Mouse (Mus musculus) cerebral cortex, adult 2 months (tissue): ENCODE results near the gene Mcm6.

Experiments used
- WGBS: fragments of 180-500 bp; shearing (Covaris S2); methylation state at CpG from one replicate; pipeline ENCODE4 v1.1.7; 2018; 5-methylcytosine and 5-hydroxymethylcytosine counted together

The Mcm6 gene

GRCm38 (mm10) chr1:128337708-128338320, 21.6 kb downstream of the Mcm6 start:
- 95% methylated on average over 13 of the region's 13 CpGs for WGBS

- WGBS, result 100% methylated on average over 1 of the region's 1 CpGs
These were observed 29.2 kb downstream of the Mcm6 start for GRCm38 (mm10) chr1:128330313-128330712.

- 83% methylated on average over 3 of the region's 3 CpGs for WGBS
These were observed 31.2 kb downstream of the Mcm6 start, which contains the start of gene Lct for GRCm38 (mm10) chr1:128328218-128328617. Gene Lct, minus strand, starts transcription at chr1:128328318.

- WGBS, result 91% methylated on average over 1 of the region's 1 CpGs
These were observed 32.3 kb downstream of the Mcm6 start for GRCm38 (mm10) chr1:128327165-128327564.

- WGBS, result 86% methylated on average over 2 of the region's 2 CpGs
These were observed 34.7 kb downstream of the Mcm6 start for GRCm38 (mm10) chr1:128324776-128325175.

GRCm38 (mm10) chr1:128323026-128323643, 36.3 kb downstream of the Mcm6 start:
- 88% methylated on average over 8 of the region's 8 CpGs for WGBS

- 84% methylated on average over 6 of the region's 6 CpGs for WGBS
These were observed 40.2 kb downstream of the Mcm6 start for GRCm38 (mm10) chr1:128319266-128319665.

GRCm38 (mm10) chr1:128314665-128315064, 44.8 kb downstream of the Mcm6 start:
- WGBS, result 80% methylated on average over 4 of the region's 4 CpGs

GRCm38 (mm10) chr1:128309043-128309442, 50.4 kb downstream of the Mcm6 start:
- WGBS, result 79% methylated on average over 3 of the region's 3 CpGs

GRCm38 (mm10) chr1:128303900-128304299, 55.6 kb downstream of the Mcm6 start:
- 40% methylated on average over 16 of the region's 16 CpGs for WGBS

- 61% methylated on average over 5 of the region's 5 CpGs for WGBS
These were observed 63.5 kb downstream of the Mcm6 start for GRCm38 (mm10) chr1:128295717-128296528.

GRCm38 (mm10) chr1:128295296-128295695, 64.2 kb downstream of the Mcm6 start:
- 58% methylated on average over 8 of the region's 8 CpGs for WGBS

GRCm38 (mm10) chr1:128293524-128293923, 65.9 kb downstream of the Mcm6 start:
- 57% methylated on average over 12 of the region's 12 CpGs for WGBS

GRCm38 (mm10) chr1:128290295-128290694, 69.2 kb downstream of the Mcm6 start:
- WGBS, result 85% methylated on average over 5 of the region's 5 CpGs

- 65% methylated on average over 9 of the region's 9 CpGs for WGBS
These were observed 74.3 kb downstream of the Mcm6 start for GRCm38 (mm10) chr1:128285136-128285535.

GRCm38 (mm10) chr1:128284157-128284690, 75.2 kb downstream of the Mcm6 start:
- WGBS, result 93% methylated on average over 8 of the region's 8 CpGs

GRCm38 (mm10) chr1:128282924-128283323, 76.5 kb downstream of the Mcm6 start:
- 93% methylated on average over 3 of the region's 3 CpGs for WGBS

GRCm38 (mm10) chr1:128281753-128282152, 77.7 kb downstream of the Mcm6 start:
- 98% methylated on average over 3 of the region's 3 CpGs for WGBS
